Mouse (Mus musculus): ENCODE measurements around the gene Klf13. TPM values are rescaled to one million over a fixed set of nuclear protein-coding genes. Genes with fewer than 3 reads are reported as not detected.

The Klf13 gene
- total and polyA plus RNA-seq, 3 experiments, result 1.7 to 9.7 (median 3.7) TPM

GRCm38 (mm10) chr7:63943946-63944345 is 5.2 kb upstream of the Klf13 start:
- peaks cover 10% of the 10 kb centered on the region for H3K27me3 ChIP-seq (replicated peaks)
- dilution Hi-C loops (cut with MboI; ENCODE audit: extremely low pct_ligation_motif_present, extremely low pct_unique_long_range_greater_than_20kb, low sequenced_read_pairs), result no loop called here
- no peak for TF ChIP-seq RAD21 (IDR thresholded peaks at IDR 0.05; ENCODE audit: low read depth, low read length)
- TF ChIP-seq SIN3A (IDR thresholded peaks at IDR 0.05; ENCODE audit: low read length), result no peak
- no peak for TF ChIP-seq ZMIZ1 (IDR thresholded peaks at IDR 0.05; ENCODE audit: low read depth, low read length)
- TF ChIP-seq MAX (IDR thresholded peaks at IDR 0.05; ENCODE audit: low read length), result no peak
- no peak for TF ChIP-seq POLR2AphosphoS2 (IDR thresholded peaks at IDR 0.05; ENCODE audit: low read depth, low read length)
- no peak for TF ChIP-seq POLR2A (IDR thresholded peaks at IDR 0.05; ENCODE audit: low read depth, low read length)
- no peak for TF ChIP-seq TCF12 (IDR thresholded peaks at IDR 0.05; ENCODE audit: low read depth, low read length)
- TF ChIP-seq ZKSCAN1 (IDR thresholded peaks at IDR 0.05; ENCODE audit: borderline replicate concordance, low read depth, low read length), result no peak
- TF ChIP-seq NRF1 (IDR thresholded peaks at IDR 0.05; ENCODE audit: low read depth, low read length), result no peak
- no peak for TF ChIP-seq USF1 (IDR thresholded peaks at IDR 0.05; ENCODE audit: low read depth, low read length)
- TF ChIP-seq MXI1 (IDR thresholded peaks at IDR 0.05; ENCODE audit: low read depth, low read length), result no peak
- no peak for TF ChIP-seq MAZ (IDR thresholded peaks at IDR 0.05; ENCODE audit: low read depth, low read length)
- TF ChIP-seq ETS1 (conservative IDR thresholded peaks at IDR 0.05; ENCODE audit: low read depth, low read length), result no peak
- no peak for TF ChIP-seq GABPA (IDR thresholded peaks at IDR 0.05; ENCODE audit: insufficient replicate concordance, low read depth, low read length)
- TF ChIP-seq BHLHE40 (IDR thresholded peaks at IDR 0.05; ENCODE audit: low read depth, low read length), result no peak
- TF ChIP-seq JUND (conservative IDR thresholded peaks at IDR 0.05; ENCODE audit: low read depth, low read length), result no peak
- no peak for TF ChIP-seq CHD2 (IDR thresholded peaks at IDR 0.05; ENCODE audit: low read length)
- TF ChIP-seq KAT2A (IDR thresholded peaks at IDR 0.05; ENCODE audit: insufficient replicate concordance, low read length), result no peak
- no peak for TF ChIP-seq SMC3 (IDR thresholded peaks at IDR 0.05; ENCODE audit: low read depth, low read length)
- no peaks in the 10 kb centered on the region for H3K79me2 ChIP-seq (replicated peaks; ENCODE audit: control insufficient read depth, extremely low read depth, insufficient read depth, poor library complexity, severe bottlenecking)
- DNase-seq (ENCODE audit: extremely low read depth), result no peak
- H3K4me1 ChIP-seq (ENCODE audit: control insufficient read depth in 1 of 2, insufficient read depth in 2 of 2), result peaks cover 10 to 15% of the 10 kb centered on the region in 2 experiments
- H3K4me2 ChIP-seq (ENCODE audit: insufficient read depth, low read depth, poor library complexity, severe bottlenecking), result no peak overlapping the region
- H3K4me3 ChIP-seq (replicated peaks in 1 of 3; ENCODE audit: low read depth in 2 of 3, low read length in 2 of 3, poor library complexity in 1 of 3), result no peak overlapping the region
- in situ Hi-C loops (cut with MboI; ENCODE audit: low pct_ligation_motif_present, low pct_unique_long_range_greater_than_20kb, low sequenced_read_pairs), result loop anchor here (5.0 kb wide), 1 partner anchor 73 kb away; no protein-coding TSS in a partner anchor
- H3K36me3 ChIP-seq (replicated peaks in 1 of 2; ENCODE audit: control insufficient read depth in 1 of 2, insufficient read depth in 1 of 2, low read length in 1 of 2), result no peaks in the 10 kb centered on the region
- no peaks in the 10 kb centered on the region for H3K9me3 ChIP-seq (replicated peaks; ENCODE audit: low read length)
- no peak overlapping the region for H3K9ac ChIP-seq (ENCODE audit: insufficient read depth, low read depth)
- no peak overlapping the region for H3K27ac ChIP-seq (ENCODE audit: insufficient read depth, low read depth)

DNA sequence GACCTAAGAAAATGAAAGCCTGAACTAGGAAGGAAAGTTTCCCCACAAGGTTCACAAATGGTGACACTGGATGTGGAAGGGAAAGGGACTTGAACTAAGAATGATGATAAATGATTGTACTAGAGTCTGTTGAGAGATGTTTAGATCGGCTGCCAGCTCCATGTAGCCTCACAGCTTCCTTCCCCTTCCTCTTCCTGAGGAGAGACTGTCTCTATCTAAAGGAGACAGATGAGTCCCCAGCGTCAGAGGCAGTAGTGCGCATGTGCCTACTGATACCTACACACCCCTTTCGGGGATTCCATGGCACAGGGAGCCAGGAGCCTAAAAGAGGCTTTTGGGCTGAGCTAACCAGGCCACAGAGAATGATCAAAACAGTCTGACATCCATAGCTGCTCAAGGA is 2.8 kb upstream of the Klf13 start:
- in situ Hi-C loops (cut with MboI; ENCODE audit: low pct_ligation_motif_present, low pct_unique_long_range_greater_than_20kb, low sequenced_read_pairs), result loop anchor here (5.0 kb wide), 1 partner anchor 76 kb away; no protein-coding TSS in a partner anchor
- Histone ChIP-seq H3K27ac (ENCODE audit: insufficient read depth, low read depth) (no peak overlapping the region), H3K4me2 (ENCODE audit: insufficient read depth, low read depth, poor library complexity, severe bottlenecking) (no peak overlapping the region)

More for the DNA sequence above, 2.8 kb upstream of the Klf13 start:
- H3K9ac ChIP-seq (ENCODE audit: insufficient read depth, low read depth), result no peak overlapping the region
- H3K9me3 ChIP-seq (replicated peaks; ENCODE audit: low read length), result no peaks in the 10 kb centered on the region
- H3K79me2 ChIP-seq (replicated peaks; ENCODE audit: control insufficient read depth, extremely low read depth, insufficient read depth, poor library complexity, severe bottlenecking), result no peaks in the 10 kb centered on the region
- peaks cover 10 to 15% of the 10 kb centered on the region in 2 experiments for H3K4me1 ChIP-seq (ENCODE audit: control insufficient read depth in 1 of 2, insufficient read depth in 2 of 2)
- no peak for DNase-seq (ENCODE audit: extremely low read depth)
- no peak for TF ChIP-seq ZMIZ1 (IDR thresholded peaks at IDR 0.05; ENCODE audit: low read depth, low read length)
- no peak for TF ChIP-seq ZC3H11A (IDR thresholded peaks at IDR 0.05; ENCODE audit: low read depth, low read length)
- no peak for TF ChIP-seq CHD2 (IDR thresholded peaks at IDR 0.05; ENCODE audit: low read length)
- TF ChIP-seq TBP (conservative IDR thresholded peaks at IDR 0.05; ENCODE audit: low read depth, low read length), result no peak
- dilution Hi-C loops (cut with MboI; ENCODE audit: extremely low pct_ligation_motif_present, extremely low pct_unique_long_range_greater_than_20kb, low sequenced_read_pairs), result no loop called here
- peaks cover 10% of the 10 kb centered on the region for H3K27me3 ChIP-seq (replicated peaks)
- no peak overlapping the region for H3K4me3 ChIP-seq (replicated peaks in 1 of 3; ENCODE audit: low read depth in 2 of 3, low read length in 2 of 3, poor library complexity in 1 of 3)
- no peaks in the 10 kb centered on the region for H3K36me3 ChIP-seq (replicated peaks in 1 of 2; ENCODE audit: control insufficient read depth in 1 of 2, insufficient read depth in 1 of 2, low read length in 1 of 2)

All from CH12.LX (cell line).